Mouse (Mus musculus) midbrain, embryonic 14.5 days (tissue): ENCODE results near the gene Stim2. TPM values are rescaled to one million over a fixed set of nuclear protein-coding genes. Genes with fewer than 3 reads are reported as not detected.

Source experiments
- ATAC-seq: fragments of 200-750 bp; cut with Nextera tagmentation; 2 replicates; pipeline ENCODE4 v1.8.0; 2017; ENCODE audit warnings: moderate number of reproducible peaks, moderate library complexity; ENCODE audit not compliant: low FRiP score, low TSS enrichment
- DNase-seq: peaks from one replicate; pipeline ENCODE4 v3.0.0-alpha.2; 2015
- H3K27ac ChIP-seq: fragments of 300-500 bp; sonication (generic); replicated peaks from 2 replicates; pipeline ENCODE4 v1.5.1; 2014; ENCODE audit warnings: mild to moderate bottlenecking, low read depth, low read length, moderate library complexity
- H3K27me3 ChIP-seq: fragments of 300-500 bp; sonication (generic); 2 replicates; pipeline ENCODE4 v1.6.1; 2014; ENCODE audit warnings: low read length, control low read depth, mixed read lengths; ENCODE audit not compliant: control insufficient read depth, insufficient read depth
- H3K36me3 ChIP-seq: fragments of 300-500 bp; sonication (generic); 2 replicates; pipeline ENCODE4 v1.6.1; 2014; ENCODE audit warnings: low read length, control low read depth; ENCODE audit not compliant: control insufficient read depth, insufficient read depth
- H3K4me1 ChIP-seq: fragments of 300-500 bp; sonication (generic); 2 replicates; pipeline ENCODE4 v1.6.1; 2014; ENCODE audit warnings: mild to moderate bottlenecking, antibody characterized with exemption, low read length, control low read depth; ENCODE audit not compliant: control insufficient read depth, insufficient read depth
- H3K4me2 ChIP-seq: fragments of 300-500 bp; sonication (generic); 2 replicates; pipeline ENCODE4 v1.6.1; 2014; ENCODE audit warnings: mild to moderate bottlenecking, low read length, moderate library complexity
- H3K4me3 ChIP-seq: fragments of 300-500 bp; sonication (generic); replicated peaks from 2 replicates; pipeline ENCODE4 v1.5.1; 2014; ENCODE audit warnings: low read depth, low read length
- H3K9ac ChIP-seq: fragments of 300-500 bp; sonication (generic); replicated peaks from 2 replicates; pipeline ENCODE4 v1.6.1; 2014; ENCODE audit warnings: mild to moderate bottlenecking, low read length, moderate library complexity
- H3K9me3 ChIP-seq: fragments of 300-500 bp; sonication (generic); 2 replicates; pipeline ENCODE4 v1.6.1; 2016; ENCODE audit warnings: low read length, control low read depth, mixed read lengths; ENCODE audit not compliant: control insufficient read depth
- WGBS: fragments of 180-500 bp; shearing (Covaris S2); extraction: QIAGEN DNeasy Blood & Tissue Kit; methylation state at CpG from one replicate; pipeline ENCODE4 v1.1.7; 2014; 5-methylcytosine and 5-hydroxymethylcytosine counted together
- polyA plus RNA-seq: library from polyadenylated mRNA; unstranded; fragments of >200 nt; fragmentation: Nextera tagmentation; extraction: Ambion mirVana; gene quantifications from 2 replicates; pipeline ENCODE4 v1.2.1, GENCODE M21; 2014

The Stim2 gene
- polyA plus RNA-seq, 1 experiment from 2014 or later: 35.1 TPM

- no peak overlapping the region for H3K9ac ChIP-seq
- no peaks in the 10 kb centered on the region for H3K9me3 ChIP-seq
- H3K27ac ChIP-seq: no peak overlapping the region
- no peak for ATAC-seq
- DNase-seq: no peak
- no peaks in the 10 kb centered on the region for H3K27me3 ChIP-seq
- 76% methylated on average over 5 of the region's 5 CpGs for WGBS
- H3K36me3 ChIP-seq: no peaks in the 10 kb centered on the region
- no peak overlapping the region for H3K4me3 ChIP-seq
- H3K4me1 ChIP-seq: no peaks in the 10 kb centered on the region
- no peak overlapping the region for H3K4me2 ChIP-seq
Observed at GRCm38 (mm10) chr5:53961229-53961628, 37.1 kb upstream of the Stim2 start.

- H3K4me1 ChIP-seq: no peaks in the 10 kb centered on the region
- H3K9ac ChIP-seq: no peak overlapping the region
- H3K27ac ChIP-seq: no peak overlapping the region
- H3K36me3 ChIP-seq: no peaks in the 10 kb centered on the region
- DNase-seq: no peak
- no peak overlapping the region for H3K4me2 ChIP-seq
- no peak for ATAC-seq
- no peaks in the 10 kb centered on the region for H3K27me3 ChIP-seq
- no peak overlapping the region for H3K4me3 ChIP-seq
- WGBS: 83% methylated on average over 12 of the region's 12 CpGs
- H3K9me3 ChIP-seq: no peaks in the 10 kb centered on the region
Observed at GRCm38 (mm10) chr5:53961830-53962515, 36.3 kb upstream of the Stim2 start.

- Histone ChIP-seq H3K27ac (no peak overlapping the region), H3K27me3 (no peaks in the 10 kb centered on the region), H3K4me2 (no peak overlapping the region), H3K4me3 (no peak overlapping the region), H3K36me3 (no peaks in the 10 kb centered on the region), H3K4me1 (no peaks in the 10 kb centered on the region), H3K9me3 (no peaks in the 10 kb centered on the region), H3K9ac (no peak overlapping the region)
- no peak for DNase-seq
- 89% methylated on average over 5 of the region's 5 CpGs for WGBS
- no peak for ATAC-seq
Observed at GRCm38 (mm10) chr5:53965656-53966055, 32.6 kb upstream of the Stim2 start.

- H3K36me3 ChIP-seq: no peaks in the 10 kb centered on the region
- H3K4me2 ChIP-seq: no peak overlapping the region
- DNase-seq: no peak
- H3K9me3 ChIP-seq: no peaks in the 10 kb centered on the region
- no peak overlapping the region for H3K27ac ChIP-seq
- no peak overlapping the region for H3K4me3 ChIP-seq
- H3K4me1 ChIP-seq: no peaks in the 10 kb centered on the region
- H3K9ac ChIP-seq: no peak overlapping the region
- no peaks in the 10 kb centered on the region for H3K27me3 ChIP-seq
- no peak for ATAC-seq
- 86% methylated on average over 2 of the region's 2 CpGs for WGBS
Observed at GRCm38 (mm10) chr5:53967560-53967959, 30.7 kb upstream of the Stim2 start.

GRCm38 (mm10) chr5:53970178-53970577 is 28.1 kb upstream of the Stim2 start:
- Histone ChIP-seq H3K36me3 (no peaks in the 10 kb centered on the region), H3K4me1 (no peaks in the 10 kb centered on the region), H3K27ac (no peak overlapping the region), H3K4me2 (no peak overlapping the region), H3K27me3 (no peaks in the 10 kb centered on the region), H3K9me3 (no peaks in the 10 kb centered on the region), H3K4me3 (no peak overlapping the region), H3K9ac (no peak overlapping the region)
- DNase-seq: no peak
- no peak for ATAC-seq
- WGBS: 91% methylated on average over 7 of the region's 7 CpGs

GRCm38 (mm10) chr5:53971201-53971600 is 27.1 kb upstream of the Stim2 start:
- Histone ChIP-seq H3K9me3 (no peaks in the 10 kb centered on the region), H3K27me3 (no peaks in the 10 kb centered on the region), H3K36me3 (no peaks in the 10 kb centered on the region), H3K4me1 (no peaks in the 10 kb centered on the region), H3K27ac (no peak overlapping the region), H3K4me2 (no peak overlapping the region), H3K4me3 (no peak overlapping the region), H3K9ac (no peak overlapping the region)
- ATAC-seq (no peak), DNase-seq (no peak)
- WGBS: 83% methylated on average over 4 of the region's 4 CpGs

GRCm38 (mm10) chr5:53972905-53973304 is 25.4 kb upstream of the Stim2 start:
- no peak overlapping the region for H3K4me3 ChIP-seq
- H3K4me1 ChIP-seq: no peaks in the 10 kb centered on the region
- H3K4me2 ChIP-seq: no peak overlapping the region
- H3K27ac ChIP-seq: no peak overlapping the region
- H3K9ac ChIP-seq: no peak overlapping the region
- H3K36me3 ChIP-seq: no peaks in the 10 kb centered on the region
- H3K9me3 ChIP-seq: no peaks in the 10 kb centered on the region
- no peak for DNase-seq
- H3K27me3 ChIP-seq: no peaks in the 10 kb centered on the region
- WGBS: 72% methylated on average over 4 of the region's 4 CpGs
- ATAC-seq: no peak

- H3K27me3 ChIP-seq: no peaks in the 10 kb centered on the region
- no peak overlapping the region for H3K4me2 ChIP-seq
- H3K4me1 ChIP-seq: no peaks in the 10 kb centered on the region
- no peaks in the 10 kb centered on the region for H3K36me3 ChIP-seq
- no peaks in the 10 kb centered on the region for H3K9me3 ChIP-seq
- no peak overlapping the region for H3K27ac ChIP-seq
- DNase-seq (no peak), ATAC-seq (no peak)
- WGBS: 93% methylated on average over 16 of the region's 16 CpGs
- no peak overlapping the region for H3K4me3 ChIP-seq
- no peak overlapping the region for H3K9ac ChIP-seq
Observed at GRCm38 (mm10) chr5:53976497-53976896, 21.8 kb upstream of the Stim2 start.

- DNase-seq (no peak), ATAC-seq (no peak)
- Histone ChIP-seq H3K4me3 (no peak overlapping the region), H3K9ac (no peak overlapping the region), H3K4me1 (no peaks in the 10 kb centered on the region), H3K9me3 (no peaks in the 10 kb centered on the region), H3K27ac (no peak overlapping the region), H3K27me3 (no peaks in the 10 kb centered on the region), H3K36me3 (no peaks in the 10 kb centered on the region), H3K4me2 (no peak overlapping the region)
- WGBS: 86% methylated on average over 8 of the region's 8 CpGs
Observed at GRCm38 (mm10) chr5:53977060-53977459, 21.2 kb upstream of the Stim2 start.
